Mouse (Mus musculus) stomach, postnatal 0 days (tissue): ENCODE data around the gene Cnn2.

ENCODE experiments used
- CTCF ChIP-seq: IDR thresholded peaks from 2 replicates; pipeline ENCODE4 v1.5.1; 2016; ENCODE audit warnings: antibody characterized with exemption, low read depth, mild to moderate bottlenecking, moderate library complexity
- EP300 ChIP-seq: optimal IDR thresholded peaks from 2 replicates; pipeline ENCODE3; 2016; ENCODE audit warnings: antibody characterized with exemption

- TF ChIP-seq CTCF (no peak), EP300 (no peak)
These were observed 37.1 kb downstream of the Cnn2 start for GRCm38 (mm10) chr10:80025463-80025862.
